Mouse (Mus musculus) MEL (cell line): ENCODE data around the gene Necab2. TPM values are rescaled to one million over a fixed set of nuclear protein-coding genes. Genes with fewer than 3 reads are reported as not detected.
A peak's percentile ranks its signal among the peaks of the same experiment; 100 is the strongest.

Source experiments
- DNase-seq: peaks from one replicate; pipeline ENCODE4 v3.0.0; 2011; ENCODE audit warnings: low read depth, low spot score
- H3K27ac ChIP-seq: 2 replicates; pipeline ENCODE4 v1.5.1; 2012; ENCODE audit warnings: low read depth, mild to moderate bottlenecking, control low read depth, low read length, moderate library complexity; ENCODE audit not compliant: control insufficient read depth
- H3K27me3 ChIP-seq, 2 experiments: fragments of 150-350 bp in 1 of 2; sonication (generic) in 1 of 2; 2 replicates each; pipeline ENCODE4 v1.6.1; 2012; ENCODE audit warnings: low read length in 2 of 2, mild to moderate bottlenecking in 2 of 2, improper control_type of control experiment in 1 of 2, moderate library complexity in 1 of 2; ENCODE audit not compliant: insufficient read depth in 2 of 2, control insufficient read depth in 1 of 2
- H3K36me3 ChIP-seq, 2 experiments: 2 replicates each; pipeline ENCODE4 v1.6.1; 2012 to 2014; ENCODE audit warnings: low read length in 2 of 2, improper control_type of control experiment in 1 of 2, inconsistent platforms in 1 of 2, mild to moderate bottlenecking in 1 of 2; ENCODE audit not compliant: insufficient read depth in 2 of 2, control insufficient read depth in 1 of 2
- H3K4me1 ChIP-seq, 2 experiments: fragments of 150-350 bp in 1 of 2; sonication (generic) in 1 of 2; 2 replicates each; pipeline ENCODE4 v1.6.1; 2012; ENCODE audit warnings: low read length in 2 of 2, improper control_type of control experiment in 1 of 2, mild to moderate bottlenecking in 1 of 2; ENCODE audit not compliant: insufficient read depth in 2 of 2, control insufficient read depth in 1 of 2
- H3K4me3 ChIP-seq, 2 experiments: fragments of 150-350 bp in 1 of 2; sonication (generic) in 1 of 2; 2 replicates each; pipeline ENCODE4 v1.5.1; 2012; ENCODE audit warnings: low read depth in 2 of 2, low read length in 2 of 2, mild to moderate bottlenecking in 2 of 2, moderate library complexity in 2 of 2, control low read depth in 1 of 2, improper control_type of control experiment in 1 of 2; ENCODE audit not compliant: control insufficient read depth in 1 of 2, insufficient read depth in 1 of 2
- H3K79me2 ChIP-seq: 2 replicates; pipeline ENCODE4 v1.6.1; 2012; ENCODE audit warnings: mild to moderate bottlenecking, low read length, moderate library complexity; ENCODE audit not compliant: control insufficient read depth, poor library complexity, insufficient read depth
- H3K9ac ChIP-seq: 2 replicates; pipeline ENCODE4 v1.6.1; 2012; ENCODE audit warnings: low read depth, mild to moderate bottlenecking, control low read depth, low read length, moderate library complexity; ENCODE audit not compliant: control insufficient read depth, poor library complexity, severe bottlenecking
- H3K9me3 ChIP-seq: fragments of 150-350 bp; sonication (generic); replicated peaks from 2 replicates; pipeline ENCODE4 v1.6.1; 2012; ENCODE audit warnings: mild to moderate bottlenecking, low read length, improper control_type of control experiment, moderate library complexity; ENCODE audit not compliant: insufficient read depth
- CTCF ChIP-seq, 3 experiments: IDR thresholded peaks in 2 of 3; conservative IDR thresholded peaks in 1 of 3; 2 replicates each; pipeline ENCODE4 v1.5.1; 2011 to 2012; ENCODE audit warnings: low read length in 3 of 3, low read depth in 2 of 3, mild to moderate bottlenecking in 2 of 3, improper control_type of control experiment in 1 of 3, inconsistent platforms in 1 of 3, mixed read lengths in 1 of 3, moderate library complexity in 1 of 3; ENCODE audit not compliant: control insufficient read depth in 1 of 3, insufficient read depth in 1 of 3, poor library complexity in 1 of 3, severe bottlenecking in 1 of 3
- ETS1 ChIP-seq: IDR thresholded peaks from 2 replicates; pipeline ENCODE4 v1.6.1; 2012; ENCODE audit warnings: low read depth, mild to moderate bottlenecking, inconsistent platforms, low read length, improper control_type of control experiment, moderate library complexity
- GABPA ChIP-seq: IDR thresholded peaks from 2 replicates; pipeline ENCODE4 v1.6.1; 2012; ENCODE audit warnings: low read depth, mild to moderate bottlenecking, inconsistent platforms, low read length, improper control_type of control experiment, moderate library complexity
- GATA1 ChIP-seq: IDR thresholded peaks from 2 replicates; pipeline ENCODE4 v1.6.1; 2011; ENCODE audit warnings: low read depth, low read length, improper control_type of control experiment
- HCFC1 ChIP-seq: IDR thresholded peaks from 2 replicates; pipeline ENCODE4 v1.6.1; 2012; ENCODE audit warnings: low read depth, mild to moderate bottlenecking, inconsistent platforms, low read length, improper control_type of control experiment, moderate library complexity
- KAT2A ChIP-seq: conservative IDR thresholded peaks from 2 replicates; pipeline ENCODE4 v1.6.1; 2012; ENCODE audit warnings: low read depth, low read length, improper control_type of control experiment, inconsistent platforms
- MAFK ChIP-seq: IDR thresholded peaks from 2 replicates; pipeline ENCODE4 v1.6.1; 2011; ENCODE audit warnings: low read depth, mild to moderate bottlenecking, low read length, improper control_type of control experiment, borderline replicate concordance
- MAZ ChIP-seq: IDR thresholded peaks from 2 replicates; pipeline ENCODE4 v1.6.1; 2012; ENCODE audit warnings: low read depth, mild to moderate bottlenecking, inconsistent platforms, low read length, improper control_type of control experiment
- NELFE ChIP-seq: IDR thresholded peaks from 2 replicates; pipeline ENCODE4 v1.6.1; 2011; ENCODE audit warnings: low read depth, low read length, improper control_type of control experiment
- NRF1 ChIP-seq: IDR thresholded peaks from 2 replicates; pipeline ENCODE4 v1.6.1; 2014; ENCODE audit warnings: low read depth, mild to moderate bottlenecking, inconsistent platforms, low read length, improper control_type of control experiment, moderate library complexity; ENCODE audit not compliant: poor library complexity, insufficient read depth, severe bottlenecking
- POLR2A ChIP-seq, 2 experiments: IDR thresholded peaks; 2 replicates each; pipeline ENCODE4 v1.6.1; 2011 to 2012; ENCODE audit warnings: low read length in 2 of 2, mild to moderate bottlenecking in 2 of 2, control low read depth in 1 of 2, improper control_type of control experiment in 1 of 2, low read depth in 1 of 2, moderate library complexity in 1 of 2; ENCODE audit not compliant: control insufficient read depth in 1 of 2, insufficient read depth in 1 of 2, poor library complexity in 1 of 2
- RAD21 ChIP-seq: IDR thresholded peaks from 2 replicates; pipeline ENCODE4 v1.6.1; 2011; ENCODE audit warnings: mild to moderate bottlenecking, low read depth, low read length, improper control_type of control experiment
- SIN3A ChIP-seq: IDR thresholded peaks from 2 replicates; pipeline ENCODE4 v1.6.1; 2012; ENCODE audit warnings: low read length, improper control_type of control experiment, inconsistent platforms
- SMC3 ChIP-seq: IDR thresholded peaks from 2 replicates; pipeline ENCODE4 v1.6.1; 2011; ENCODE audit warnings: low read depth, low read length, improper control_type of control experiment
- USF1 ChIP-seq: IDR thresholded peaks from 2 replicates; pipeline ENCODE4 v1.6.1; 2014; ENCODE audit warnings: low read depth, mild to moderate bottlenecking, inconsistent platforms, low read length, improper control_type of control experiment, moderate library complexity
- USF2 ChIP-seq, 2 experiments: IDR thresholded peaks; 2 replicates each; pipeline ENCODE4 v1.6.1; 2011 to 2012; ENCODE audit warnings: improper control_type of control experiment in 2 of 2, low read length in 2 of 2, borderline replicate concordance in 1 of 2, inconsistent platforms in 1 of 2, low read depth in 1 of 2, mild to moderate bottlenecking in 1 of 2; ENCODE audit not compliant: insufficient read depth in 1 of 2
- ZC3H11A ChIP-seq: IDR thresholded peaks from 2 replicates; pipeline ENCODE4 v1.6.1; 2012; ENCODE audit warnings: low read depth, mild to moderate bottlenecking, inconsistent platforms, low read length, improper control_type of control experiment
- ZKSCAN1 ChIP-seq: IDR thresholded peaks from 2 replicates; pipeline ENCODE4 v1.6.1; 2012; ENCODE audit warnings: low read depth, mild to moderate bottlenecking, inconsistent platforms, low read length, improper control_type of control experiment, moderate library complexity
- ZNF384 ChIP-seq: IDR thresholded peaks from 2 replicates; pipeline ENCODE4 v1.6.1; 2012; ENCODE audit warnings: low read depth, mild to moderate bottlenecking, inconsistent platforms, low read length, improper control_type of control experiment
- polyA plus RNA-seq, 2 experiments: library from polyadenylated mRNA; stranded (reverse) in 1 of 2; unstranded in 1 of 2; fragments of >175 nt in 1 of 2; fragments of >200 nt in 1 of 2; gene quantifications; 2 replicates each; pipeline versions ENCODE4 v1.2.1 to v1.2.4; 2012; ENCODE audit warnings: low replicate concordance in 2 of 2, low read depth in 1 of 2; ENCODE audit not compliant: insufficient read length in 2 of 2, insufficient read depth in 1 of 2, missing spikeins in 1 of 2
- total RNA-seq: library from RNA; depleted of rRNA; stranded (reverse); fragments of 300-350 nt; gene quantifications from 2 replicates; pipeline ENCODE4 v1.2.3, GENCODE M21; 2012

Necab2 gene
- total and polyA plus RNA-seq, 3 experiments: 0.06 TPM; not detected in 2

GRCm38 (mm10) chr8:119412735-119413498 is 33.6 kb upstream of the Necab2 start:
- H3K4me1 ChIP-seq: peaks cover 0 to 4% of the 10 kb centered on the region in 2 experiments; a peak in 1 of 4 replicates
- DNase-seq: peak; percentile 82
- H3K27me3 ChIP-seq: no peaks in the 10 kb centered on the region
- H3K79me2 ChIP-seq: no peaks in the 10 kb centered on the region
- H3K36me3 ChIP-seq: no peaks in the 10 kb centered on the region; a peak in 1 of 4 replicates
- H3K9me3 ChIP-seq: no peaks in the 10 kb centered on the region
- H3K27ac ChIP-seq: no peak overlapping the region
- peak; percentile 83 for TF ChIP-seq RAD21
- no peak for TF ChIP-seq ZNF384
- TF ChIP-seq MAZ: peak; percentile 67; the same call in 1 of the 2 replicates
- peak; percentile 95 for TF ChIP-seq SMC3
- no peak for TF ChIP-seq ETS1
- peak; percentile 63 for TF ChIP-seq ZC3H11A
- peak; percentile 79 to 98 (median 90) for TF ChIP-seq CTCF (IDR thresholded peaks at IDR 0.05 in 2 of 3, conservative IDR thresholded peaks at IDR 0.05 in 1 of 3; ENCODE audit: control insufficient read depth in 1 of 3, insufficient read depth in 1 of 3, low read depth in 2 of 3, low read length in 3 of 3, poor library complexity in 1 of 3, severe bottlenecking in 1 of 3)
- H3K4me3 ChIP-seq: peak overlapping the region; percentile 49 to 51; a peak in 3 of 4 replicates
- H3K9ac ChIP-seq: peak overlapping the region; percentile 64

GRCm38 (mm10) chr8:119413605-119414004 is 32.9 kb upstream of the Necab2 start:
- H3K27me3 ChIP-seq: no peaks in the 10 kb centered on the region
- no peaks in the 10 kb centered on the region; a peak in 1 of 4 replicates for H3K36me3 ChIP-seq
- no peaks in the 10 kb centered on the region for H3K9me3 ChIP-seq
- DNase-seq: no peak
- no peak overlapping the region for H3K27ac ChIP-seq
- H3K4me1 ChIP-seq: peaks cover 0 to 4% of the 10 kb centered on the region in 2 experiments; a peak in 1 of 4 replicates
- TF ChIP-seq ZKSCAN1 (no peak), NRF1 (no peak), USF1 (no peak), SIN3A (no peak), KAT2A (no peak), GABPA (no peak), GATA1 (no peak), USF2 (IDR thresholded peaks at IDR 0.05; ENCODE audit: borderline replicate concordance in 1 of 2, insufficient read depth in 1 of 2, low read depth in 1 of 2, low read length in 2 of 2) (no peak), ZC3H11A (no peak), MAFK (no peak), MAZ (no peak), NELFE (no peak), POLR2A (IDR thresholded peaks at IDR 0.05; ENCODE audit: control insufficient read depth in 1 of 2, insufficient read depth in 1 of 2, low read depth in 1 of 2, low read length in 2 of 2, poor library complexity in 1 of 2) (no peak), HCFC1 (no peak), RAD21 (no peak)
- no peak overlapping the region for H3K9ac ChIP-seq
- H3K79me2 ChIP-seq: no peaks in the 10 kb centered on the region
- no peak overlapping the region for H3K4me3 ChIP-seq
